Mouse (Mus musculus): ENCODE data around the gene Zan. TPM values are rescaled to one million over a fixed set of nuclear protein-coding genes. Genes with fewer than 3 reads are reported as not detected.

The Zan gene
- polyA plus RNA-seq, 1 experiment from 2014 or later, result 0.96 TPM

DNA sequence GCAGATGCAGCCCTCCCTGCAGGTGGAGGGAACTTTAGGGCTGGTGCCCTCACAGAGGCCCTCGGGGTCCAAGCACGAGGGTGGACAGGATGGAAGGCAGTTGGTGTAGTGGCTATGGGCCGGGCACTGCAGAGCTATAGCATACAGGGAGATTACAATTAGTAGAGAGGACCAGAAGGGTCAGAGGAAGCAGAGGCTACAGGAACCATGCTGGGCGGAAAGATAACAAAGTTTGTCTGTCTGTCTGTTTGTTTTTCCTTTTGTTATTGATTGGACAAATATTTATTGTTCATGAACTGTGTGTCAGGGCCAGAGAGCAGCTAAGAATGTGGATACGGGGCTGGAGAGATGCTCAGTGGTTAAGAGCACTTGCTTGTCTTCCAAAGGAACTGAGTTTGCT lies 62.6 kb downstream of the Zan start:
- Histone ChIP-seq H3K36me3 (ENCODE audit: control insufficient read depth, insufficient read depth, low read length) (no peaks in the 10 kb centered on the region), H3K4me2 (replicated peaks; ENCODE audit: low read depth) (no peak overlapping the region), H3K9me3 (ENCODE audit: control insufficient read depth, low read length) (no peaks in the 10 kb centered on the region), H3K4me1 (replicated peaks; ENCODE audit: control insufficient read depth, insufficient read depth) (no peaks in the 10 kb centered on the region), H3K9ac (ENCODE audit: low read length) (no peak overlapping the region), H3K27me3 (ENCODE audit: control insufficient read depth, insufficient read depth, low read length) (no peaks in the 10 kb centered on the region), H3K27ac (replicated peaks) (no peak overlapping the region), H3K4me3 (ENCODE audit: low read depth, low read length) (no peak overlapping the region)
- DNase-seq (ENCODE audit: low spot score), result no peak
- no peak for ATAC-seq (ENCODE audit: low FRiP score, low TSS enrichment)
- 24% methylated on average over 5 of the region's 5 CpGs for WGBS
- no peak for TF ChIP-seq CTCF (IDR thresholded peaks at IDR 0.05; ENCODE audit: low read depth)
- no peak for TF ChIP-seq EP300 (optimal IDR thresholded peaks at IDR 0.05)

- no peak overlapping the region for H3K4me3 ChIP-seq (ENCODE audit: low read depth, low read length)
- H3K9ac ChIP-seq (ENCODE audit: low read length), result no peak overlapping the region
- H3K27me3 ChIP-seq (ENCODE audit: control insufficient read depth, insufficient read depth, low read length), result no peaks in the 10 kb centered on the region
- H3K9me3 ChIP-seq (ENCODE audit: control insufficient read depth, low read length), result no peaks in the 10 kb centered on the region
- H3K4me1 ChIP-seq (replicated peaks; ENCODE audit: control insufficient read depth, insufficient read depth), result no peaks in the 10 kb centered on the region
- H3K36me3 ChIP-seq (ENCODE audit: control insufficient read depth, insufficient read depth, low read length), result no peaks in the 10 kb centered on the region
- TF ChIP-seq EP300 (optimal IDR thresholded peaks at IDR 0.05) (no peak), CTCF (IDR thresholded peaks at IDR 0.05; ENCODE audit: low read depth) (no peak)
- 63% methylated on average over 8 of the region's 8 CpGs for WGBS
- no peak for DNase-seq (ENCODE audit: low spot score)
- H3K4me2 ChIP-seq (replicated peaks; ENCODE audit: low read depth), result no peak overlapping the region
- no peak overlapping the region for H3K27ac ChIP-seq (replicated peaks)
- no peak for ATAC-seq (ENCODE audit: low FRiP score, low TSS enrichment)
Observed at GRCm38 (mm10) chr5:137411235-137411634, 65.6 kb downstream of the Zan start.

DNA sequence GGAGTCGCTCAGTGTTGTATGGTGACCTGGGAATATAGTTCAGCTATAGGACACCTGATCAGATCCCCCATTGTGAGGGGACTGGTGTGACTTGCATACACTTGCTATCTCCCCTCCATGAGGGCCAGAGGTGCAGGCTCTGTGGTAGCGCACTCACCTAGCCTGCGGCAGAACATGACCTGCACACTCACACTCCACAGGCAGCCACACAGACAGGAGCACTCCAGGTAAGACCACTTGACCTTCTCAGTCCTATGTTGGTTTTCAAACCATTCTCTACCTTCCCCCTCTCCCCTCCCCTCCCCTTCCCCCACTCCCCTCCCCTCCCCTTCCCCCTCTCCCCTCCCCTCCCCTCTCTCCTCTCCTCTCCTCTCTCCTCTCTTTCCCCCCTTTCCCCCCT lies 66.3 kb downstream of the Zan start:
- no peaks in the 10 kb centered on the region for H3K36me3 ChIP-seq (ENCODE audit: control insufficient read depth, insufficient read depth, low read length)
- DNase-seq (ENCODE audit: low spot score) (no peak), ATAC-seq (ENCODE audit: low FRiP score, low TSS enrichment) (no peak)
- H3K9me3 ChIP-seq (ENCODE audit: control insufficient read depth, low read length), result no peaks in the 10 kb centered on the region
- 98% methylated on average over 3 of the region's 3 CpGs for WGBS
- no peak overlapping the region for H3K27ac ChIP-seq (replicated peaks)
- no peak for TF ChIP-seq EP300 (optimal IDR thresholded peaks at IDR 0.05)
- no peak for TF ChIP-seq CTCF (IDR thresholded peaks at IDR 0.05; ENCODE audit: low read depth)
- no peak overlapping the region for H3K4me3 ChIP-seq (ENCODE audit: low read depth, low read length)
- H3K4me1 ChIP-seq (replicated peaks; ENCODE audit: control insufficient read depth, insufficient read depth), result no peaks in the 10 kb centered on the region
- no peak overlapping the region for H3K4me2 ChIP-seq (replicated peaks; ENCODE audit: low read depth)
- no peak overlapping the region for H3K9ac ChIP-seq (ENCODE audit: low read length)
- no peaks in the 10 kb centered on the region for H3K27me3 ChIP-seq (ENCODE audit: control insufficient read depth, insufficient read depth, low read length)

DNA sequence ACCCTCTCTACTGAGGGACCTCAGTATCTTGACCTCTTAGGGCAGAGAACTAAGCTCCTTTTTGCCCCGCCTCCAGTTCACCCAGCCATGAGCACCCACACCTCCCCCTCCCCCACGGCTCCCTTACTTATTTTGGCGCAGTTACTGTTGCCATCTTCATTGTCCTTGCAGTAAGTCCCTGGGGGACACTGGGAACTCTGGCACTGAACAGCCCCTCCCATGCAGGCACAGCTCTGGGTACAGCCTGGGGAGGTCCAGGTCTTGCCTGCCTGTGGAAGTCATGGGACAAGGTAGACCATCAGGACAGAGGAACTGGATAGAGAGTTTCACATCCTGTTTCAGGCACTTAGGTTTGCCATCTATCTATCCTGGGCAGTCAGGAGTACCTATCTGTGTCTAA lies 66.8 kb downstream of the Zan start:
- no peak for DNase-seq (ENCODE audit: low spot score)
- no peak for ATAC-seq (ENCODE audit: low FRiP score, low TSS enrichment)
- 72% methylated on average over 3 of the region's 3 CpGs for WGBS
- no peak overlapping the region for H3K9ac ChIP-seq (ENCODE audit: low read length)
- TF ChIP-seq CTCF (IDR thresholded peaks at IDR 0.05; ENCODE audit: low read depth), result no peak
- no peak for TF ChIP-seq EP300 (optimal IDR thresholded peaks at IDR 0.05)
- H3K36me3 ChIP-seq (ENCODE audit: control insufficient read depth, insufficient read depth, low read length), result no peaks in the 10 kb centered on the region
- no peak overlapping the region for H3K27ac ChIP-seq (replicated peaks)
- no peaks in the 10 kb centered on the region for H3K4me1 ChIP-seq (replicated peaks; ENCODE audit: control insufficient read depth, insufficient read depth)
- H3K4me2 ChIP-seq (replicated peaks; ENCODE audit: low read depth), result no peak overlapping the region
- H3K27me3 ChIP-seq (ENCODE audit: control insufficient read depth, insufficient read depth, low read length), result no peaks in the 10 kb centered on the region
- H3K4me3 ChIP-seq (ENCODE audit: low read depth, low read length), result no peak overlapping the region
- H3K9me3 ChIP-seq (ENCODE audit: control insufficient read depth, low read length), result no peaks in the 10 kb centered on the region

GRCm38 (mm10) chr5:137409451-137409850 lies 67.4 kb downstream of the Zan start:
- Histone ChIP-seq H3K9ac (ENCODE audit: low read length) (no peak overlapping the region), H3K36me3 (ENCODE audit: control insufficient read depth, insufficient read depth, low read length) (no peaks in the 10 kb centered on the region), H3K4me1 (replicated peaks; ENCODE audit: control insufficient read depth, insufficient read depth) (no peaks in the 10 kb centered on the region), H3K27me3 (ENCODE audit: control insufficient read depth, insufficient read depth, low read length) (no peaks in the 10 kb centered on the region), H3K4me3 (ENCODE audit: low read depth, low read length) (no peak overlapping the region), H3K4me2 (replicated peaks; ENCODE audit: low read depth) (no peak overlapping the region), H3K27ac (replicated peaks) (no peak overlapping the region), H3K9me3 (ENCODE audit: control insufficient read depth, low read length) (no peaks in the 10 kb centered on the region)
- 74% methylated on average over 6 of the region's 6 CpGs for WGBS
- no peak for ATAC-seq (ENCODE audit: low FRiP score, low TSS enrichment)
- no peak for DNase-seq (ENCODE audit: low spot score)
- TF ChIP-seq EP300 (optimal IDR thresholded peaks at IDR 0.05) (no peak), CTCF (IDR thresholded peaks at IDR 0.05; ENCODE audit: low read depth) (no peak)

DNA sequence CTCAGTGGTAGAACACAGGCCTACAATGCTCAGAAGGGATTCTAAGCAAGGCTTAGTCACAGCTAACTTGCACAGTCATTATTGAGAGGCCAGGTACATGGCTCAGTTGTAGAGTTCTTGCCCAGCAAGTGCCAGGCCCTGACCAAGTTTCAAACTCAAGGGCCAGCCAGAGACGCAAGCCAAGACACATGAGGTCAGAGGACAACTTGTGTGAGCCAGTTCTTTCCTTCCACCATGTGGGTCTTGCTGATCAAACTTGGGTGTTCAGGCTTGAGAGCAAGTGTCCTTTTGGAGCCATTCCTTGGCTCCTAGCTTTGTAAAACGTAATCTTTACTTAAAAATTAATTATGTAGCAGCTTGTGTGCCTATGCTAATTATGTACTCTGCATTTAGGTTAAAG lies 72.8 kb downstream of the Zan start:
- Histone ChIP-seq H3K4me1 (replicated peaks; ENCODE audit: control insufficient read depth, insufficient read depth) (no peaks in the 10 kb centered on the region), H3K9me3 (ENCODE audit: control insufficient read depth, low read length) (no peaks in the 10 kb centered on the region), H3K36me3 (ENCODE audit: control insufficient read depth, insufficient read depth, low read length) (no peaks in the 10 kb centered on the region), H3K4me2 (replicated peaks; ENCODE audit: low read depth) (no peak overlapping the region), H3K27ac (replicated peaks) (no peak overlapping the region), H3K9ac (ENCODE audit: low read length) (no peak overlapping the region), H3K27me3 (ENCODE audit: control insufficient read depth, insufficient read depth, low read length) (no peaks in the 10 kb centered on the region), H3K4me3 (ENCODE audit: low read depth, low read length) (no peak overlapping the region)
- 77% methylated on average over 2 of the region's 2 CpGs for WGBS
- no peak for ATAC-seq (ENCODE audit: low FRiP score, low TSS enrichment)
- no peak for DNase-seq (ENCODE audit: low spot score)
- no peak for TF ChIP-seq EP300 (optimal IDR thresholded peaks at IDR 0.05)
- no peak for TF ChIP-seq CTCF (IDR thresholded peaks at IDR 0.05; ENCODE audit: low read depth)

All from stomach, postnatal 0 days (tissue).